Mouse (Mus musculus): ENCODE results near the gene Cpz. TPM values are rescaled to one million over a fixed set of nuclear protein-coding genes. Genes with fewer than 3 reads are reported as not detected.

Cpz gene
- 0.06 TPM in 2 replicates for polyA plus RNA-seq (2021; fragmentation: Nextera tagmentation)
- long read RNA-seq, experiment 1 = 0 reads
- long read RNA-seq, experiment 2 = 0 reads

DNA sequence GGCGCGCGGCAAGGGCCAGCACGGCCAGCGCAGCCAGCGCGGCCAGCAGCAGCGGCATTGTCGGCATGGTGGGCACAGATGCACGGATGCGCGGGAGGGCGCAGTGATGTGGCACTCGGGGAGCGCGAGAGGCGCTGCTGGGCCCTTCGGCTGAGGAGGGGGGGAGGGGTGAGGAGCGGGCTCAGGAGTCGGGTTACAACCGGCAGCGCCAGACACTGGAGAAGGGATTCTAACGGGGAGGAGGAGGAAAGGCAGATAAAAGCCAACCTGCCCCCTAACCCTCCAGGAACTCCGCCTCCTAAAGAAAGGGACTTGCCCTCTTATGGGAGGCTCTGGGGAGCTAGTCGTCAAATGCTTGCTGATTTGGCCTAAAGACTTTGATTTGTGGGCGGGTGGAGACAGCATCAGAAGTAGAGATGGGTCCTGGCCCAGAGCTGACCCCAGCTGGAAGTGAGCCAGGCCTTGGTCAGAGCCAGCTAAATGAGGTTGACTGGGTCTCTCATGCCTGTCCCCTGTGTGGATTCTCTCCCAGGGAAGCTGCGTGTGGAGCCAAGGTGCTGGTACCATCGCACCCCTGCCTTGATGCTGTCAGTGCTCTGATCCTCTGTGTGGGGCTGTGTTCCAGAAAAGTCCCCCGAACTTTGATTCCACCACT lies at the start of gene Cpz:
TSS of gene Cpz (minus strand) at position 230 of the 655 bp plus-strand sequence.

DNA sequence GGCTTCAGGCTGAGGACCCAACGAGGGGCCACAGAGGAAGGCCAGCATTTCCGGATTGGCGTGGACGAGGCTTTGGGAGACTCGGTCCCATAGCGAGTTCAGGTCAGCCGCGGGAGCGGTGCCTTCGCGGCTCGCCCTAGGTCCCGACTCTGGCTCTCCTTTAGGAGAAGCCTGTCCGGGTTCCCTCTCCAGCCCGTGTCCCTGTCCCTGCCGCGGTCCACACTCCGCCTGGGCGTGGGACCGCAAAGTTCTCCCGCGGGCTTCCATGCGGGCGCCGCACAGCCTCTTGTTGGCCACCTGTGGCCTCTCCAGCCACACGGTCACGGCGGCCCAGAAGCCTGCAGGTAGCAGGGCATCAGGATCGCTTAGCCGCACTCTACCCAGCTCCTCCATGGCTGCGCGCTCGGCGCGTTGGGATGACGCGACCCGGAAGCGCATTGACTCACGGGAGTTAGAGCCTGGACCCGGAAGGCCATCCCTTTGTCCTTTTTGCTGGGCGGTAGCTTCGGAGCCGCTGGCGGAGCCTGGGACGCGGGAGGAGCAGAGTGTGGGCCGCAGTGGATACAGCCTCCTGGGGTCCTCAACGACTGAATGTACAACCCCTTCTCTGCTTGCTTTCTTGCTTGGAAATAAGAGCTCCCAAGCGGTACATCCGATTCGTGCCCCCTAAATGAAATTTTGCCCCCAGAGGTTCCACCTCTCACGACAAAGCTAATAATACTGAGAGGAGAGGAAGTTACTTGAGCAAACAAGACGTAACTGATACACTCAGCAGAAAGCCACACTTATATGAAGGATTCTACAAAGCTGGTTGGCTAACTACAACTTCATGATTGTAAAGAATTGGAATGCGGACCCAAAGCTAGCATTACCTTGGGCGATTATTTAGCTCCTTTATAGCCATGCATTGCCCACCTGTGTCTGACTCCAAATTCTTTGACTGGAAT lies 49.4 kb upstream of the Cpz start, which contains the start of gene Trmt44:
TSS of gene Trmt44 (minus strand) at position 418 of the 947 bp plus-strand sequence.

Other genes with a start within 250 kb of the Cpz start
- 1.1 and 1.3 TPM in 2 replicates for gene Adra2c, start 247.4 kb downstream of the Cpz start, polyA plus RNA-seq (2021; fragmentation: Nextera tagmentation)
- not detected in 2 replicates for gene Hmx1, start 136.6 kb downstream of the Cpz start, polyA plus RNA-seq (2021; fragmentation: Nextera tagmentation)
- gene Trmt44, start 49.4 kb upstream of the Cpz start, polyA plus RNA-seq (2021; fragmentation: Nextera tagmentation) = 0.83 and 1.6 TPM in 2 replicates
- 5.6 and 6.1 TPM in 2 replicates for gene Acox3, start 57.3 kb upstream of the Cpz start, polyA plus RNA-seq (2021; fragmentation: Nextera tagmentation)
- 4.7 and 4.9 TPM in 2 replicates for gene Htra3, start 154.1 kb upstream of the Cpz start, polyA plus RNA-seq (2021; fragmentation: Nextera tagmentation)
- 0.80 and 0.94 TPM in 2 replicates for gene Sh3tc1, start 214.3 kb upstream of the Cpz start, polyA plus RNA-seq (2021; fragmentation: Nextera tagmentation)
- gene Ablim2, start 232.2 kb upstream of the Cpz start, polyA plus RNA-seq (2021; fragmentation: Nextera tagmentation) = 51.8 and 56.3 TPM in 2 replicates

All from layer of hippocampus, adult 6 months (tissue).